9 mouse cellular contexts compared by ENCODE assay signal in genomic region chr10:4210313-4211066, GRCm38 (mm10). TPM values are rescaled to one million over a fixed set of nuclear protein-coding genes. Genes with fewer than 3 reads are reported as not detected.
DNase-seq lines count a peak whose midpoint lies in the region; ATAC-seq lines count a peak whose summit lies in the region.
"Had no signal": no experiment of that assay in that cellular context is flagged by ENCODE, and none has a peak within 500 bp of the region (broad histone marks: within the 10 kb centered on the region; RNA-seq: fewer than 3 reads in every experiment).

No protein-coding gene starts in this region.

- H3K4me1 ChIP-seq in heart, embryonic 13.5 days, result 0 out of 2 replicates have a peak, but pooled peaks cover 6% of the 10 kb centered on the region
- H3K4me1 ChIP-seq in embryonic facial prominence, embryonic 11.5 days (ENCODE audit: control insufficient read depth, insufficient read depth, low read length), result no peaks in the 10 kb centered on the region

- no peaks in the 10 kb centered on the region; the same call in 1 of the 2 replicates for H3K27me3 ChIP-seq in heart, embryonic 13.5 days (replicated peaks)
- H3K27me3 ChIP-seq in embryonic facial prominence, embryonic 11.5 days (ENCODE audit: control insufficient read depth, insufficient read depth, low read length), result no peaks in the 10 kb centered on the region
- H3K27me3 ChIP-seq: Patski had no signal

- no peak for ATAC-seq in heart, embryonic 13.5 days (ENCODE audit: extremely low read depth, insufficient number of reproducible peaks, low FRiP score, low TSS enrichment)
- peak; percentile 52; the same call in 1 of the 2 replicates for ATAC-seq in embryonic facial prominence, embryonic 11.5 days (replicated peaks; ENCODE audit: insufficient number of reproducible peaks, low FRiP score, low TSS enrichment, low read depth)
- ATAC-seq: Patski had no signal

- peak overlapping the region; percentile 41 for H3K4me3 ChIP-seq in heart, embryonic 13.5 days
- no peak overlapping the region for H3K4me3 ChIP-seq in embryonic facial prominence, embryonic 11.5 days (ENCODE audit: low read depth, low read length)

- 23% methylated on average over 24 of the region's 24 CpGs for WGBS in heart, embryonic 13.5 days
- WGBS in embryonic facial prominence, embryonic 11.5 days, result 13% methylated on average over 24 of the region's 24 CpGs

- no peaks in the 10 kb centered on the region for H3K9me3 ChIP-seq in heart, embryonic 13.5 days
- no peaks in the 10 kb centered on the region for H3K9me3 ChIP-seq in embryonic facial prominence, embryonic 11.5 days (replicated peaks; ENCODE audit: control insufficient read depth, low read length)

- no peak for DNase-seq in heart, postnatal 4 days
- DNase-seq in ES-CJ7 (ENCODE audit: low read depth, low spot score), result peak; percentile 35
- DNase-seq in embryonic facial prominence, embryonic 11.5 days (ENCODE audit: low spot score), result peak; percentile 77
- DNase-seq in layer of hippocampus, adult 9-10 months (ENCODE audit: low spot score), result peak; percentile 9
- DNase-seq in retina, embryonic 14.5 days (ENCODE audit: low spot score), result peak; percentile 7
- DNase-seq in adrenal gland, adult 2 months, result no peak
- no peak for DNase-seq in spleen, postnatal 10 days (ENCODE audit: low spot score in 2 of 2)

- H3K36me3 ChIP-seq in heart, embryonic 13.5 days, result no peaks in the 10 kb centered on the region
- no peaks in the 10 kb centered on the region for H3K36me3 ChIP-seq in embryonic facial prominence, embryonic 11.5 days (replicated peaks; ENCODE audit: control insufficient read depth, insufficient read depth, low read depth, low read length)

- H3K27ac ChIP-seq in heart, embryonic 13.5 days (replicated peaks), result no peak overlapping the region
- no peak overlapping the region for H3K27ac ChIP-seq in embryonic facial prominence, embryonic 11.5 days (replicated peaks; ENCODE audit: low read depth, low read length)

- peak overlapping the region; percentile 73 for H3K9ac ChIP-seq in heart, embryonic 13.5 days
- no peak overlapping the region for H3K9ac ChIP-seq in embryonic facial prominence, embryonic 11.5 days (replicated peaks; ENCODE audit: low read length)

- peak overlapping the region; percentile 71 for H3K4me2 ChIP-seq in heart, embryonic 13.5 days
- peak overlapping the region; percentile 32 for H3K4me2 ChIP-seq in embryonic facial prominence, embryonic 11.5 days (ENCODE audit: low read depth, low read length)

RNA-seq across cellular contexts. Expression of gene Akap12, which starts 55.7 kb away (rescaled TPM):
- 35.3 and 42.6 TPM in 2 replicates for polyA plus RNA-seq in heart, embryonic 13.5 days (2015; fragmentation: Nextera tagmentation; extraction: Ambion mirVana)
- total RNA-seq in heart, postnatal 4 days (2021), result 10 to 100 TPM; 81.8 to 82.6 TPM
- polyA plus RNA-seq in embryonic facial prominence, embryonic 11.5 days (2014; fragmentation: Nextera tagmentation; extraction: Ambion mirVana), result 24.4 and 27.9 TPM in 2 replicates
- 10 to 100 TPM; 17.1 to 21.8 TPM for total RNA-seq in adrenal gland, adult 2 months (2021)
- polyA plus RNA-seq in adrenal gland, adult 2 months (2012; rRNA removed), result 1.6 and 1.9 TPM in 2 replicates

Comparison
In these comparisons a context has a peak if more than half of its experiments do, and no peak if none do; other contexts are left out.
1. DNase-seq: peak in ES-CJ7 (single experiment), embryonic facial prominence, embryonic 11.5 days (single experiment), layer of hippocampus, adult 9-10 months (single experiment) and retina, embryonic 14.5 days (single experiment); none in heart, postnatal 4 days (single experiment), adrenal gland, adult 2 months (single experiment) and spleen, postnatal 10 days (0 of 2).